Mouse (Mus musculus) kidney, postnatal 10 days (tissue): ENCODE data around the gene Rwdd4a.

Experiments used
- DNase-seq: peaks from one replicate; pipeline ENCODE4 v3.0.0; 2021; ENCODE audit warnings: mixed read lengths

The Rwdd4a gene

DNA sequence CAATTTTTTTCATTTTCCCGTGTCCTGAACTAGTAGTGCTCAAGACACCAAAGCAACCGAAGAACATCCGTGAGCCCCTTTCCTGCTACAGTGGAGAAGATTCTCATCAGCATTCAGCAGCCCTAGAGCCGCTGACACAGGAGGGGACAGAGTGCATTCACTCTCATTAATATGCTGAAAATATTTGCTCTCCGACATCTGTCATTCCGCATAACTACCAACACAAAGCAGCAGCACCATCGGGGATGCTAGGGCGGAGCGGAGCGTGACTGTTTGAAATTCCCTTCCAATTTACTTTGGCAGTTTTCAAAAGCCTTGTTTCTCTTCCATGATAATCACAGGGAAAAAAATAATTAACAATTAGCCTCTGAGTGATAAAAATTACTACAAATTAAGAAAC lies 56.9 kb downstream of the Rwdd4a start:
- no peak for DNase-seq

- peak; percentile 36 for DNase-seq
These were observed 67.2 kb downstream of the Rwdd4a start for GRCm38 (mm10) chr8:47600664-47601063.
